Mouse (Mus musculus): ENCODE measurements at regions not wholly inside any gene's neighbourhood (a gene's known extent, or its start where the extent isn't known, plus 50 kb on each side); places are given as distances from the start of the nearest gene placed in this dataset.
"Not testable (repeated sequence)": the region's sequence is repeated elsewhere in the genome, so short reads cannot be mapped to it uniquely, and the experiment has no call there.

DNA sequence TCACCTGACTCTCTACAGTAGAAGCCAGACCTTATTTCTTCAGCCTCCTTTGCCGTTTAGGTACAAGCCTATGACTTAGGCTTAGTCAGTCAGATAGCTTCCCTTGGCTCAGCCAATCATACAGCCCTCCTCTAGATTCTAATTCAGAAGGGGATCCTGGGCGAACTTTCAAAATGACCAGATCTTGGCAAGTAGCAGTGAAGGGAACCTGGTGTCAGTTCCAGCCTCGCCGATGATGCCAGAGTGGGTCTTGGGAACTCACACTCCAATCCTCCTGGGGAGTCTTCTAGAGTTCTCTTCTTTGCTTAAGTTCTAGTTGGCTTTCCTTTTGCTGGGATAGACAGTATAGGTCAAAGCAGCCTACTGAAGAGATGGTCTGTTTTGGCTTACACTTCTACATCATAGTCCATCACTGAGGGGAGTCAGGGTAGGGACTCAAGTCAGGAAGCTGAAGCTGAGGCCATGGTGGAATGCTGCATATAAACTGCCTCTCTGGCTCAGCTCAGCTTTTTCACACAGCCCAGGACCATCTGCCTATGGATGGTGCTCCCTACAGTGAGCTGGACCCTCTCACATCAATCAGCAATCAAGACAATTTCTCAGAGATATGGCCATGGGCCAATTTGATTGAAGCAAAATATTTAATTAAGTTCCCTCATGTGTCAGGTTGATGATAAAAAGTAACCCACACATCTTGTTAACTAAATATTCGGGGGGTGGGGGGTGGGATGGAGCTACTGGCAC, 94.7 kb upstream of the Btbd11 start:
- DNase-seq, result no peak
- H3K4me1 ChIP-seq (ENCODE audit: control insufficient read depth, insufficient read depth, low read length), result no peaks in the 10 kb centered on the region
- TF ChIP-seq POLR2A (IDR thresholded peaks at IDR 0.05; ENCODE audit: low read depth, low read length), result no peak
- TF ChIP-seq CTCF (conservative IDR thresholded peaks at IDR 0.05; ENCODE audit: insufficient read depth, insufficient read length, low read depth, low read length), result no peak
- H3K36me3 ChIP-seq (ENCODE audit: control insufficient read depth, insufficient read depth, low read length), result no peaks in the 10 kb centered on the region
- WGBS, result 90% methylated on average over 5 of the region's 5 CpGs
- H3K27ac ChIP-seq (ENCODE audit: insufficient read depth, low read depth, low read length), result no peak overlapping the region
- no peak overlapping the region for H3K4me3 ChIP-seq (ENCODE audit: insufficient read depth, low read depth, low read length)
- H3K27me3 ChIP-seq (replicated peaks; ENCODE audit: control insufficient read depth, insufficient read depth, low read length), result no peaks in the 10 kb centered on the region

DNA sequence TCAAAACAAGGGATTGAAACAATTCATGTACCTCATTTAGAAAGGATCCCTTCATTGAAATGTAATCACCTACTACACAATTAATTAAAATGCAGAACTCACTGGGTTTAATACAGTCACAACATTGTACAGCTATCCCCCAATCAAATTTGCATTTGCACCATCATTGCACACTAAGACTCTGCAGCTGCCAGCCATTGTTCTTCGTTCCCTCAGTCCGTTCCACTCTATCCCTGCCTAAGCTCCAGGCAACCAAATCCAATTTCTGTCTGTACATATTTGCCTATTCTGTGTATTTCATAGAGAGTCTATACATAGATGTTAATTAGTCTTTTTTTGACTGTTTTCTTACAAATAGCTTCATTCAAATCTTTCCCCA, 94.1 kb upstream of the Btbd11 start:
- no peak overlapping the region for H3K27ac ChIP-seq (ENCODE audit: insufficient read depth, low read depth, low read length)
- DNase-seq, result no peak
- no peak for TF ChIP-seq POLR2A (IDR thresholded peaks at IDR 0.05; ENCODE audit: low read depth, low read length)
- TF ChIP-seq CTCF (conservative IDR thresholded peaks at IDR 0.05; ENCODE audit: insufficient read depth, insufficient read length, low read depth, low read length), result no peak
- no peaks in the 10 kb centered on the region for H3K27me3 ChIP-seq (replicated peaks; ENCODE audit: control insufficient read depth, insufficient read depth, low read length)
- no peaks in the 10 kb centered on the region for H3K4me1 ChIP-seq (ENCODE audit: control insufficient read depth, insufficient read depth, low read length)
- H3K36me3 ChIP-seq (ENCODE audit: control insufficient read depth, insufficient read depth, low read length), result no peaks in the 10 kb centered on the region
- WGBS, result 79% methylated on average over 2 of the region's 2 CpGs
- no peak overlapping the region for H3K4me3 ChIP-seq (ENCODE audit: insufficient read depth, low read depth, low read length)

DNA sequence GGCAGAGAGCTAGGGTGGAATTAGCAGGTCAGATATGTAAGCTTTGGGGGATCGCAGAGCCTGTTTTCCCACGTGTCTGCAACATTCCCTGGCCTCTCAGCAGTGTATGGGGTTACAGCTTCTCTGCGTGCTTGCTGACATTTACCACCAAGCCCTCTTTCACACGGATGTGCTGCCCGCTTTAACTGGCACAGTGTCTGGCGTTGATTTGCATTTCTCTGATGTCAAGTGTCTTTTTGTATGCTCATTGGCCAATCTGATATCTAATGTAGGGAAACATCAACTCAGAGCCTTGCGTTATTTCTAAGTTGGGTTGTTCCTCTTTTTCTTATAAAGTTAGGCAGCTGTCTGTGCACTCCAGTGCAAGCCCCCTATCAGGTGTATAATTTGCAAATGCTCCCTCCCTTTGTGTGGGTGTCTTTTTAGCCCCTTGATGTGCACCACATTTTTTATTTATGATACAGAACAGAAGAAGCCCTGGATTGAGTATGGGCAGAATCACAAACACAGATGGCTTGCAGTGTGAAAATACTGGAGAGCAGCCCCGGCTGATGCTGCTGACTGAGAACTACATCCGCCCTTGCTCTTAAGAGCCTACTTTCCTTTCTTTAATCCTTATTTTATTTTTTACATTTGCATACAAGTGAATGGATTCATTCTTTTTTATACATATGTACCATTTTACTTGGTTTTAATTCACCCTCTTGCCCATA, 93.4 kb upstream of the Btbd11 start:
- no peaks in the 10 kb centered on the region for H3K27me3 ChIP-seq (replicated peaks; ENCODE audit: control insufficient read depth, insufficient read depth, low read length)
- H3K27ac ChIP-seq (ENCODE audit: insufficient read depth, low read depth, low read length), result no peak overlapping the region
- WGBS, result 55% methylated on average over 9 of the region's 9 CpGs
- H3K4me1 ChIP-seq (ENCODE audit: control insufficient read depth, insufficient read depth, low read length), result no peaks in the 10 kb centered on the region
- H3K36me3 ChIP-seq (ENCODE audit: control insufficient read depth, insufficient read depth, low read length), result no peaks in the 10 kb centered on the region
- TF ChIP-seq POLR2A (IDR thresholded peaks at IDR 0.05; ENCODE audit: low read depth, low read length) (no peak), CTCF (conservative IDR thresholded peaks at IDR 0.05; ENCODE audit: insufficient read depth, insufficient read length, low read depth, low read length) (no peak)
- no peak overlapping the region for H3K4me3 ChIP-seq (ENCODE audit: insufficient read depth, low read depth, low read length)
- DNase-seq, result no peak

DNA sequence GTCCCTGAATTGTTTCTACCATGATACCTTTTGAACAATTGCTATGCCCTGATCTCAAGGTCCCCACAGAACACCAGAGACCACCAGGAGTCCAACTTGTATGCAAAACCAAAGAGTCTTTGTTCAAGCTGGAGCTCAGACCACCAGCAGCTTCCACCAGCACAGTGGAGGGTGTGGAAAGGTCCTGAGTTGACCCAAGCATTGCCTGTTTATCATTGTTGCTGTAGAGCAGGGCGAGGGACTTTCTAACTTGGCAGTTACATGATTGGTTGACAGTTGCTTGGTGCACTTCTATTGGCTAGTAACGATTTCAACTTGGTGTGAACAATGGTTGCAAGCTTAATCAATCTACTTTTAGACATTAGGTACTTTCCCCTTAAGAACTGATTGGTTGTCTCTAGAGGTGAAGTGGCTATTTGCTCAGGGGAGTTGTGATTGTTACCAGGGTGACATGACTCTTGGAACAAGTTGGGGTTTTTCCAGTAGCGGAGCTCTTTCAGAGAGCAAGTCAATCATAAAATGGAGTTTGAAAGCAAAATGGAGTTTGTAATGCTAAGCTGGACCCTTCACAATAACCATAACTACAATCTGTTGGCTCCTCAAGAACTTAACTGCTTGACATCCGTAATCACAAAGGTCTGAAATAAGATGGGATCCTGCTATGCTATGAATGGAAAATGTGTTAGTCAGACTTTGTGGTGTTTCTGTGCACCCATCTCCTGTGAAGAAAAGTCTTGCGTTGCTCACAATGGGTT, 91.3 kb upstream of the Btbd11 start:
- no peak for TF ChIP-seq CTCF (conservative IDR thresholded peaks at IDR 0.05; ENCODE audit: insufficient read depth, insufficient read length, low read depth, low read length)
- TF ChIP-seq POLR2A (IDR thresholded peaks at IDR 0.05; ENCODE audit: low read depth, low read length), result no peak
- no peaks in the 10 kb centered on the region for H3K36me3 ChIP-seq (ENCODE audit: control insufficient read depth, insufficient read depth, low read length)
- H3K27ac ChIP-seq (ENCODE audit: insufficient read depth, low read depth, low read length), result no peak overlapping the region
- no peak for DNase-seq
- 87% methylated on average over 5 of the region's 5 CpGs for WGBS
- no peaks in the 10 kb centered on the region for H3K4me1 ChIP-seq (ENCODE audit: control insufficient read depth, insufficient read depth, low read length)
- no peak overlapping the region for H3K4me3 ChIP-seq (ENCODE audit: insufficient read depth, low read depth, low read length)
- H3K27me3 ChIP-seq (replicated peaks; ENCODE audit: control insufficient read depth, insufficient read depth, low read length), result no peaks in the 10 kb centered on the region

DNA sequence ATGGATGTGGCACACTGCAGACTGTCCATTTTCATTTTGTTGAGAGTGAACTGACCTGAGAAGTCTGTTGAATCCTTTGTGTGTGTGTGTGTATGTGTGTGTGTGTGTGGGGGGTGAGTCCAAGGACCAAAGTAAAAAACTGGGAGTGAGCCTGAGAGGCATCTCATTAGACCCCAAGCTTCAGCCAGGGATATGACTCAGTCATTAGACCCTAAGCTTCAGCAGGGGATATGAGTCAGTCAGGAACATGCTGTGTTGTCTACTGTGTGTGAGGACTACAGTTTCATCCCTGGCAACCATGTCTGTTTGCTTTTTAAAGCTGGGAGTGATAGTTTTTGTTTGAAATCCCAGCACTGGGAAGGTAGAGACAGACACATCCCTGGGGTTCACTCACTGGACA, 74.8 kb upstream of the Btbd11 start:
- no peak for DNase-seq
- no peak for TF ChIP-seq POLR2A (IDR thresholded peaks at IDR 0.05; ENCODE audit: low read depth, low read length)
- no peak for TF ChIP-seq CTCF (conservative IDR thresholded peaks at IDR 0.05; ENCODE audit: insufficient read depth, insufficient read length, low read depth, low read length)
- H3K36me3 ChIP-seq (ENCODE audit: control insufficient read depth, insufficient read depth, low read length), result no peaks in the 10 kb centered on the region
- H3K4me3 ChIP-seq (ENCODE audit: insufficient read depth, low read depth, low read length), result no peak overlapping the region
- no peak overlapping the region for H3K27ac ChIP-seq (ENCODE audit: insufficient read depth, low read depth, low read length)
- no peaks in the 10 kb centered on the region for H3K27me3 ChIP-seq (replicated peaks; ENCODE audit: control insufficient read depth, insufficient read depth, low read length)
- H3K4me1 ChIP-seq (ENCODE audit: control insufficient read depth, insufficient read depth, low read length), result no peaks in the 10 kb centered on the region

DNA sequence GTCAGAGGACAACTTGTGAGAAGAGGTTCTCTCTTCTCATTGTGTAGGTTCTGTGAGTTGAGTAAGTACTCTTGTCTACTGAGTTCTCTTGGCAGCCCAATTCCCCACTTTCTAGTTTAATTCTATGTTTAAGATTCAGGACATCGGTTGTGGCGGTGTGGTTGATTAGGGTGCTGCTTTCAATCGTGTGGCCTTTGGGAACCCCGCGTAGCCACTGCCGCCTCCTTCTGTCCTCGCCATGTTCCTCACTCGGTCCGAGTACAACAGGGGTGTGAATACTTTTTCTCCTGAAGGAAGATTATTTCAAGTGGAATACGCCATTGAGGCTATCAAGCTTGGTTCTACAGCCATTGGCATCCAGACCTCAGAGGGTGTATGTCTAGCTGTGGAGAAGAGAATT, 73.3 kb upstream of the Btbd11 start:
- H3K27me3 ChIP-seq (replicated peaks; ENCODE audit: control insufficient read depth, insufficient read depth, low read length); H3K27ac ChIP-seq (ENCODE audit: insufficient read depth, low read depth, low read length); DNase-seq; H3K4me1 ChIP-seq (ENCODE audit: control insufficient read depth, insufficient read depth, low read length); H3K4me3 ChIP-seq (ENCODE audit: insufficient read depth, low read depth, low read length); H3K36me3 ChIP-seq (ENCODE audit: control insufficient read depth, insufficient read depth, low read length): not testable (repeated sequence)
- WGBS, result 95% methylated on average over 10 of the region's 10 CpGs

DNA sequence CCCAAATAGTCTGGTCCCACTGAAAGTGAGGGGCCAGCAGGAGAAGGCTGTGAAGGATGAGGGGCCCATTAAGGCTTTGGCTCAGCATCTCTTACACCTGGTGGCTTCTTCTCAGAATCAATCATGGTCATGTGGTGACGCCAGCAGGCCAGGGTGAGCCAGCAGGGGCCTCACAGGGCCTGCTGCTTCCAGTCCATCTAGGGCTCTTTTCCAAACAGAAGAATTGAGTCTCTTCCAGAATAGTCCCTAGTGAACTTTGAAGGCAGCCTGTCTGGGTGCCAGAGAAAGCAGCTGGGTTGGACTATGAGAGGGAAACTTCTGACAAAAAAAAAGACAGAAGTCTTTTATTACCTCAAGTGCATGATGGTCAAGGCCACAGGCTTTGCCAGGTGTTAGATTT, 65.6 kb upstream of the Btbd11 start:
- 71% methylated on average over 1 of the region's 1 CpGs for WGBS
- DNase-seq, result no peak
- TF ChIP-seq POLR2A (IDR thresholded peaks at IDR 0.05; ENCODE audit: low read depth, low read length) (no peak), CTCF (conservative IDR thresholded peaks at IDR 0.05; ENCODE audit: insufficient read depth, insufficient read length, low read depth, low read length) (no peak)

More for the DNA sequence above, 65.6 kb upstream of the Btbd11 start:
- Histone ChIP-seq H3K27ac (ENCODE audit: insufficient read depth, low read depth, low read length) (no peak overlapping the region), H3K4me1 (ENCODE audit: control insufficient read depth, insufficient read depth, low read length) (no peaks in the 10 kb centered on the region), H3K36me3 (ENCODE audit: control insufficient read depth, insufficient read depth, low read length) (no peaks in the 10 kb centered on the region), H3K4me3 (ENCODE audit: insufficient read depth, low read depth, low read length) (no peak overlapping the region), H3K27me3 (replicated peaks; ENCODE audit: control insufficient read depth, insufficient read depth, low read length) (no peaks in the 10 kb centered on the region)
